Mouse (Mus musculus) ovary, postnatal 10 days (tissue): Measurements from ENCODE around the gene Otud7a.

Experiments
- DNase-seq: peaks from one replicate; pipeline ENCODE4 v3.0.0; 2022; ENCODE audit warnings: low spot score

Otud7a gene

GRCm38 (mm10) chr7:63444484-63445345, at the start of gene Otud7a:
Gene Otud7a, plus strand, starts transcription at chr7:63444751.
- DNase-seq, result peak; percentile 7

- no peak for DNase-seq
These were observed 38.6 kb upstream of the Otud7a start for GRCm38 (mm10) chr7:63405988-63406387.

- no peak for DNase-seq
These were observed 772 bp downstream of the Otud7a start for GRCm38 (mm10) chr7:63445346-63445700.

GRCm38 (mm10) chr7:63446951-63447350, 2.4 kb downstream of the Otud7a start:
- no peak for DNase-seq

- DNase-seq, result no peak
These were observed 10.7 kb downstream of the Otud7a start for GRCm38 (mm10) chr7:63455228-63455627.

GRCm38 (mm10) chr7:63462234-63462633, 17.7 kb downstream of the Otud7a start:
- DNase-seq, result no peak

GRCm38 (mm10) chr7:63462684-63463083, 18.1 kb downstream of the Otud7a start:
- DNase-seq, result no peak

- no peak for DNase-seq
These were observed 22.2 kb downstream of the Otud7a start for GRCm38 (mm10) chr7:63466729-63467128.

- DNase-seq, result no peak
These were observed 23.7 kb downstream of the Otud7a start for GRCm38 (mm10) chr7:63468258-63468657.

- no peak for DNase-seq
These were observed 38.5 kb downstream of the Otud7a start for GRCm38 (mm10) chr7:63483091-63483490.

- DNase-seq, result no peak
These were observed 52.5 kb downstream of the Otud7a start for GRCm38 (mm10) chr7:63497051-63497547.

- DNase-seq, result no peak
These were observed 59.7 kb downstream of the Otud7a start for GRCm38 (mm10) chr7:63504202-63504601.

- no peak for DNase-seq
These were observed 63.5 kb downstream of the Otud7a start for GRCm38 (mm10) chr7:63508079-63508478.

GRCm38 (mm10) chr7:63509825-63510224, 65.3 kb downstream of the Otud7a start:
- DNase-seq, result no peak

GRCm38 (mm10) chr7:63511458-63511857, 66.9 kb downstream of the Otud7a start:
- no peak for DNase-seq

- no peak for DNase-seq
These were observed 68.0 kb downstream of the Otud7a start for GRCm38 (mm10) chr7:63512561-63512960.

GRCm38 (mm10) chr7:63516141-63516895, 71.8 kb downstream of the Otud7a start:
- DNase-seq, result no peak

- no peak for DNase-seq
These were observed 75.7 kb downstream of the Otud7a start for GRCm38 (mm10) chr7:63520299-63520698.

GRCm38 (mm10) chr7:63522403-63522802, 77.9 kb downstream of the Otud7a start:
- no peak for DNase-seq

- no peak for DNase-seq
These were observed 78.5 kb downstream of the Otud7a start for GRCm38 (mm10) chr7:63523051-63523450.

- no peak for DNase-seq
These were observed 95.7 kb downstream of the Otud7a start for GRCm38 (mm10) chr7:63540293-63540692.

GRCm38 (mm10) chr7:63554457-63554856, 109.9 kb downstream of the Otud7a start:
- DNase-seq, result no peak

- DNase-seq, result no peak
These were observed 111.8 kb downstream of the Otud7a start for GRCm38 (mm10) chr7:63556324-63556723.
